Mouse (Mus musculus): Measurements from ENCODE around the gene Iscu.
"Not testable (repeated sequence)": the region's sequence is repeated elsewhere in the genome, so short reads cannot be mapped to it uniquely, and the experiment has no call there.

The Iscu gene

DNA sequence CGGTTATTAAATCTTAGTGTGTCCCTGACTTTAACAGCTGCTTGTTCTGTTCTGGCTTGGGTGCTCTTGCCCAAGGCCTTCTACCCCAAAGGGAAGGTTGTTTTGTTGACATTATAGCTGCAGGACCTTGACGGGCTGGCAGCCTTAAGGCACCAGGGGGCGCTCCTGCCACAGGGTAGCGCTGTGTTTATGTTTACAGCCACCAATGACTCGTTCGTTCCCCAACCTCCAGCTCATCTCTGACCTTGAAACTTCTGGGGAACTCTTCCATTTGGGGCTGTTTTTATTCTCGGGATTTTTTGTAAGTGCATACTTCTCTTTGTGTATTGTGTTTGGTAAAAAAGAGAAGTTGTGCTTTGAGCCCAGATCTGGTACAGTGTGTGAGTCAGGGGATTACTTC lies 1.1 kb downstream of the Iscu start:
- peaks cover 6% of the 10 kb centered on the region for H3K36me3 ChIP-seq (ENCODE audit: control insufficient read depth, insufficient read depth, low read length, poor library complexity, severe bottlenecking)
- no peaks in the 10 kb centered on the region for H3K27me3 ChIP-seq (ENCODE audit: control insufficient read depth, insufficient read depth, low read length, poor library complexity, severe bottlenecking)
- DNase-seq (ENCODE audit: low read depth, low spot score) = peak; percentile 93

DNA sequence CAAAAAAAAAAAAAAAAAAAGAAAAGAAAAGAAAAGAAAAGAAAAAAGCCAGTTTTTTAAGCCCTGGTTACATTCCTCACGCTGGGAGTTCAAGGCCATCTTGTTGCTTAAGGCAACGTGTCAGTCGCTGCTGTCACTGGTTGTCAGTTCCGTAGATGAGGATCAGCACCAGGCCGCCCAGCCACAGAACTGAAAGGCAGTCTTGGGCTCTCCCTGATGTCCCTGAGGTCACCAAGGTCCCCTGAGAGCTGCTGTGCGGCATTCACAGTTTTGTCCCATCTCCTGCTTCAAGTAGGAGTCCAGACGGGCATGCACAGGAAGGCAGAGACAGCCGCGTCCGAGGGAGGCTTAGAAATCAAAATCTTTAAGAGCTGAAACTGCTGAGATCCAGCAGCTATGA lies 3.0 kb downstream of the Iscu start:
- DNase-seq (ENCODE audit: low read depth, low spot score) = peak; percentile 11
- H3K27me3 ChIP-seq (ENCODE audit: control insufficient read depth, insufficient read depth, low read length, poor library complexity, severe bottlenecking) = no peaks in the 10 kb centered on the region
- peaks cover 6% of the 10 kb centered on the region for H3K36me3 ChIP-seq (ENCODE audit: control insufficient read depth, insufficient read depth, low read length, poor library complexity, severe bottlenecking)

DNA sequence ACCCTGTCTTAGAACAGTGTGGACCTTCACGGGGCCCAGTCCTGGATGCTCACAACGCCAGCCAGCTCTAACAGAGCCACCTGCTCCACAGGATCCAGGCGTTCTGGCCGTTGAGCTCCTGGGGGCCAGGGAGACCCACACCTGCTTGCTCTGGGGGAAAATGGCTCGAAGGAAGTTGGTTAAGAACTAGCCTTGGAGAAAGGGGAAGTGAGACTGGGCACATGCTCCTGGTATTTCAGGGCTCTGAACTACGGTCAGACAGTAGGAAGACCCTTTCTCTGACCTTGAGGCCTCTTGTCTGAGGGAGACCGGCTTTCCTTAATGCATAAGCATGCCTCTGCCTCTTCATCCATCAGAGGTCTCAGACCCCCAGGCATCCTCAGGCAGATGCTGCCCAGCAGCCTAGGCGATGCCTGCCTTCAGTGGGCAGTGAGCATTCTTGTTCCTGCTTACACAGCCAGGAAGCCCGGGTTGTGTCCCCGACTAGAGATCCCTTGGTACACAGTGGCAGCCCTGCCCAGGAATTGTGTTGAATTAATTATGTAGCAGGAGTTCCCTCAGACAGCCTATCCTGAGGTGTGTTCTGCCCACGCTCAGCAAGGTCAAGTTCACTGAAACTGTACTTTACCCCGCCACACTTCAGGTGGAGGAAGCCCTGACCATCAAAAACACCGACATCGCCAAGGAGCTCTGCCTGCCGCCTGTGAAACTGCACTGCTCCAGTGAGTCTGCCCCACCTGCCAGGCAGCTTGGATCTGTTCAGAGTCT lies 3.8 kb downstream of the Iscu start:
- H3K36me3 ChIP-seq (ENCODE audit: control insufficient read depth, insufficient read depth, low read length, poor library complexity, severe bottlenecking) = peaks cover 6% of the 10 kb centered on the region
- DNase-seq (ENCODE audit: low read depth, low spot score) = peak; percentile 59
- H3K27me3 ChIP-seq (ENCODE audit: control insufficient read depth, insufficient read depth, low read length, poor library complexity, severe bottlenecking) = no peaks in the 10 kb centered on the region

DNA sequence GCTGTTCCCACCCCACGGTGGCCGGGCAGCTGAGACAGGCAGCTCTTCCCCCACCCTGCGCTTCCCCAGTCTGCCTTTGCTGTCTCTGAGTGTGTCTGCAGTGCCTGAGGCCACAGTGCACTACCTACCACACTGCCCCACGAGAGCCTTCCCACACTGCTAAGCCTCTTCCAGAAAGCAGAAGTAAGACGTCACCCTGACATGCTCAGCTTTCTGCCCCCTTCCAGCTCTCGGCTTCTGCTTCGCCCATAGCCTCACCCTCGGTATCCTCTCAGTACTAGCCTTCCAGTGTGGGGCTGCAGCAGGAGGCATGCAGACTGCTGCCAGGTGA lies 4.3 kb downstream of the Iscu start:
- Histone ChIP-seq H3K36me3 (ENCODE audit: control insufficient read depth, insufficient read depth, low read length, poor library complexity, severe bottlenecking) (peaks cover 6% of the 10 kb centered on the region), H3K27me3 (ENCODE audit: control insufficient read depth, insufficient read depth, low read length, poor library complexity, severe bottlenecking) (no peaks in the 10 kb centered on the region)
- DNase-seq (ENCODE audit: low read depth, low spot score) = peak; percentile 87

DNA sequence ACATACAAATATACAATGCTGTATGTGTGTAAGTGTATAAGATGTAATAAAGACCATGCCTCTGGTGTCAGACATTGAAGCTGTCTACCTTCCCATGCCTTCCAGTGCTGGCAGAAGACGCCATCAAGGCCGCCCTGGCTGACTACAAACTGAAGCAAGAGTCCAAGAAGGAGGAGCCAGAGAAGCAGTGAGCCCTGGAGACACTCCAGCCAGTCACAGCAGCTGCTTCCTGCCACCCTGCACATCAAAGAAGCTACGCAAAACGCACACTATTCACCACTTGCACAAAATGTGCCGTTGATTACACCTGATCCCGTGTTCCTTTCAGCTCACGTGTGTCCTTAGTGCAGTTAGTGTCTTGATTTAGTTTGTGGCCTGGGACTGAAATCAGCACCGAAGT lies 5.2 kb downstream of the Iscu start:
- DNase-seq (ENCODE audit: low read depth, low spot score) = peak; percentile 33

DNA sequence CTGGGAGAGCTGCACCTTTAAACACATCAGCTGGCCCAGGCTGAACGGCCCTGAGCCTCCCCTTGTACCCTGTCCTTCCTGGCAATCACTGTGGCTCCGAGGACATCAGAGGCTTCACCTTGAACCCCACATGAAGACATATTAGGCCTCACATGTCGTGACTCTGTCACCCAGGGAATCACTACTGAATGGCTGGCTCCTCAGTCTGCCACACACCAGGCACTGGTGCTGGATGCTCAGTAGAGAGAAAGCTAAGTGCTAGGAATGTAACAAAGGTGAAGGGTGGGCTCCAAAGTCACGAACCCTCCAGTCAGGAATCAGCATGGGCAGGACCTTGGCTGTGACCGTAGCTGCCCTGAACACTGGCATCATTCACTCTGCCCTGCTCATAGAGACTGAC lies 7.0 kb downstream of the Iscu start:
- no peak for DNase-seq (ENCODE audit: low read depth, low spot score)
- peaks cover 3% of the 10 kb centered on the region; the same call in 1 of the 2 replicates for H3K36me3 ChIP-seq (ENCODE audit: control insufficient read depth, insufficient read depth, low read length, poor library complexity, severe bottlenecking)
- H3K27me3 ChIP-seq (ENCODE audit: control insufficient read depth, insufficient read depth, low read length, poor library complexity, severe bottlenecking) = no peaks in the 10 kb centered on the region

More for the DNA sequence above, 5.2 kb downstream of the Iscu start:
- not testable (repeated sequence) for H3K27me3 ChIP-seq (ENCODE audit: control insufficient read depth, insufficient read depth, low read length, poor library complexity, severe bottlenecking); H3K36me3 ChIP-seq (ENCODE audit: control insufficient read depth, insufficient read depth, low read length, poor library complexity, severe bottlenecking)

DNA sequence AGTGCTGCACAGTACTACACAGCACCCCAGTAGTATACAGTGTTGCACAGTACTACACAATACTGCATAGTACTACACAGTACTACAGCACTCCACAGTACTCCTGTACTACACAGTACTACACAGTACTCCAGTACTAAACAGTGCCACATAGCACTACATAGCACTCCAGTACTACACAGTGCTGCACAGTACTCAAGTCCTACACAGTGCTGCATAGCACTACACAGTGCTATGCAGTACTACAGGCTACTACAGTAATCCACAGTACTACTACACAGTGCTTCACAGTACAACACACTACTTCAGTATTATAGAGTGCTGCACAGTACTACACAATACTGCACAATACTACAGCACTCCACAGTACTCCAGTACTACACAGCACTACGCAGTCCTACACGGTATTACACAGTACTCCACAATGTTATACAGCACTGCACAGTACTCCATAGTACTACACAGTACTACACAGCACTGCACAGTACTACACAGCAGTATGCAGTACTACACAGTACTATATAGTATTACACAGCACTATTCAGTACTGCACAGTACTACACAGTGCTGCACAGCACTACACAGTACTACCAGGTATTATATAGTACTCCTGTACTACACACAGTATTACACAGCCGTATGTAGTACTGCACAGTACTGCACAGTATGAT lies 7.7 kb downstream of the Iscu start:
- Histone ChIP-seq H3K36me3 (ENCODE audit: control insufficient read depth, insufficient read depth, low read length, poor library complexity, severe bottlenecking) (no peaks in the 10 kb centered on the region), H3K27me3 (ENCODE audit: control insufficient read depth, insufficient read depth, low read length, poor library complexity, severe bottlenecking) (no peaks in the 10 kb centered on the region)
- no peak for DNase-seq (ENCODE audit: low read depth, low spot score)

DNA sequence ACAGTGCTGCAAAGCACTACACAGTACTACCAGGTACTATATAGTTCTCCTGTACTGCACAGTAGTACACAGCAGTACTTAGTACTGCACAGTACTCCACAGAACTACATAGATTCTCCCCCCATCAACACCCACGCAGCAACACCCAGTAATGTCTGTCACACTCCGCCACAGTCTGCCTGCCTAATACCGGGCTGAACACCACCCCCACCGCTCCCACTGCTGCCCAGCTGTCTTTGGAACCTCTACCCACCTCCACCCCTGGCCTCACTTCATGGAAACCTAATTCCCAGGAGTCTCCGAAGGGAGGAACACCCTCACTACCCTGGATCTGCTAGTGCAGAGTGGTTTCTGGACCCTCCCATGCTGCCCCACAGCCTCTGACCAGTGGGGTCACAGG lies 8.2 kb downstream of the Iscu start:
- H3K27me3 ChIP-seq (ENCODE audit: control insufficient read depth, insufficient read depth, low read length, poor library complexity, severe bottlenecking) = no peaks in the 10 kb centered on the region
- no peak for DNase-seq (ENCODE audit: low read depth, low spot score)
- H3K36me3 ChIP-seq (ENCODE audit: control insufficient read depth, insufficient read depth, low read length, poor library complexity, severe bottlenecking) = no peaks in the 10 kb centered on the region

DNA sequence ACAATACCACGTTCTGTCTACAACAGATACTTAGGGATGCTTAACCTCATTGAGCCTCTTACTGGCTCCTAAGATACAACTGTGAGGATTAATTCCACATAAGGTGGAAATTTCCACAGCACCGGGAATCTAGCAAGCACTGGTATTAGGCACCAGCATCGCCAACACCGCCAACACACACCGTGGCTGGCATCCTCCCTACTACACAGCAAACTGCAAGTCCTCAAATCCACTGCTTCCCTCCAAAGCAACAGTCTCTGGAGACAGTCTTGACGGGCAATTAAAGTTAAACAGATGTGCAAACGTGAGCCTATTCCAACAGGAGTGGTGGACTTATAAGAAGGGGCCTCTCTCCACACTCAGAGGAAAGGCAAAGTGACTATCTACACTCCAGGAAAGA lies 8.7 kb downstream of the Iscu start:
- DNase-seq (ENCODE audit: low read depth, low spot score) = no peak
- Histone ChIP-seq H3K36me3 (ENCODE audit: control insufficient read depth, insufficient read depth, low read length, poor library complexity, severe bottlenecking) (no peaks in the 10 kb centered on the region), H3K27me3 (ENCODE audit: control insufficient read depth, insufficient read depth, low read length, poor library complexity, severe bottlenecking) (no peaks in the 10 kb centered on the region)

DNA sequence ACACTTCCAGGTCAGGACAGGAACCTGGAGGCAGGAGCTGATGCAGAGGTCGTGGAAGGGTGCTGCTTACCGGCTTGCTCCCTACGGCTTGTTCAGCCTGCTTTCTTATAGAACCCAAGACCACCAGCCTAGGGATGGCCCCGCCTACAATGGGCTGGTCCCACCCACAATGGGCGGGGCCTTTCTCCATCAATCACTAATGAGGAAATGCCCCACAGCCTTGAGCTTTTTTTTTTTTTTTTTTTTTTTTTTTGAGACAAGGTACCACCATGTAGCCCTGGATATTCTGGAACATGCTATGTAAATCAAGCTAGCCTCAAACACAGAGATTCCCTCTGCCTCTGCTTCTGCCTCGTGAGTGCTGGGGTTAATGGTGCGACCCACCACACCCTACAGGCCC lies 9.3 kb downstream of the Iscu start:
- H3K27me3 ChIP-seq (ENCODE audit: control insufficient read depth, insufficient read depth, low read length, poor library complexity, severe bottlenecking) = no peaks in the 10 kb centered on the region
- DNase-seq (ENCODE audit: low read depth, low spot score) = no peak
- H3K36me3 ChIP-seq (ENCODE audit: control insufficient read depth, insufficient read depth, low read length, poor library complexity, severe bottlenecking) = no peaks in the 10 kb centered on the region

DNA sequence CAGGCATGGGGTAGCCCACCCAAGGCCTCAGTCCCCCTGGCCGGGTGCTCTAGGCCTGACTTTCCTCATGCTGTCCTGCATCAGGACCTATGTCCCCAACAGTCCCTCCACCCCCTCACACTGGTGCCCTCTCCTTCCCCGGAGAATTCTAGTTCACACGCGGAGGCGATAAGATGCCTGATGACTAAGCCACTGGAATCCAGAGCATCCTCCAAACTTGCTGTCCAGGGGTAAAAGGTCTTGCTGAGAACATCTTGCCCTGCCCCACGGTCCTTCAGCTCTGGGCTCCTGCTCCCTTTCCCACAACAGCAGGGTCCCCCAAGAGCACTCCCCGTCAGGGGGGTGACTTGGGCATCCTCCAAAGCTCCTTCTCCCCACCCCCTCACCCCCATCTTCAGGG lies 10.1 kb downstream of the Iscu start:
- Histone ChIP-seq H3K27me3 (ENCODE audit: control insufficient read depth, insufficient read depth, low read length, poor library complexity, severe bottlenecking) (no peaks in the 10 kb centered on the region), H3K36me3 (ENCODE audit: control insufficient read depth, insufficient read depth, low read length, poor library complexity, severe bottlenecking) (no peaks in the 10 kb centered on the region)
- DNase-seq (ENCODE audit: low read depth, low spot score) = no peak

DNA sequence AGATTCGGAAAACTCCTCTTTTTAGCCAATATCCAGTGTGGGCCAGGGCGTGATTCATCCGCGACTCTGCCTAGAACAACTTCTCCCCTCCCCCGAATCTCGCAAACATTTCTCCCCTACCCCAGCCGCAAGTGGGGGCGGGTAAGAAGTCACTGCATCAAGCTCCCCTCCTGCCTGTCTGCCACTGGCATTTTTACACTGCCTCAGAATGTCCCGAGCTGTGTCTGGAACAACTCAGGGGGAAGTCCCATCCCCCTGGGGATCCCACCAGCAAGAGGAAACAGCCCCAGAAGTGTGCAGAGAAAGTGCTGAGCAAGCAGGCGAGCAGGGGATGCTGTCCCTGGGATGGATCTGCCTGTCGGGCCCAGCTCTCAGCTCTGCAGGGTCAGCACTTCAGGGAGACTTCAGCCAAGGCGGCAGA lies 11.0 kb downstream of the Iscu start:
- no peaks in the 10 kb centered on the region for H3K27me3 ChIP-seq (ENCODE audit: control insufficient read depth, insufficient read depth, low read length, poor library complexity, severe bottlenecking)
- peak; percentile 68 for DNase-seq (ENCODE audit: low read depth, low spot score)
- no peaks in the 10 kb centered on the region for H3K36me3 ChIP-seq (ENCODE audit: control insufficient read depth, insufficient read depth, low read length, poor library complexity, severe bottlenecking)

DNA sequence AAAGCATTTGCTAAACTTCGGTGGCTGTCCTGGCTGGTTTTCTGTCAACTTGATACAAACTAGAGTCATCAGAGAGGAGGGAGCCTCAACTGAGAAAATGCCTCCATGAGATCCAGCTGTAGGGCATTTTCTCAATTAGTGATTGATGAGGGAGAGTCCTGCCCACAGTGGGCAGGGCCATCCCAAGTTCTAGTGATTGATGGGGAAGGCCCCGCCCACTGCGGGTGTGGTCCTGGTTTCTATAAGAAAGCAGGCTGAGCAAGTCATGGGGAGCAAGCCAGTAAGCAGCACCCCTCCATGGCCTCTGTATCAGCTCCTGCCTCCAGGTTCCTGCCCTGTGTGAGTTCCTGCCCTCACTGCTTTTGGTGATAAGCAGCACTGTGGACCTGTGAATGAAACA lies 11.6 kb downstream of the Iscu start:
- H3K36me3 ChIP-seq (ENCODE audit: control insufficient read depth, insufficient read depth, low read length, poor library complexity, severe bottlenecking); H3K27me3 ChIP-seq (ENCODE audit: control insufficient read depth, insufficient read depth, low read length, poor library complexity, severe bottlenecking); DNase-seq (ENCODE audit: low read depth, low spot score): not testable (repeated sequence)

DNA sequence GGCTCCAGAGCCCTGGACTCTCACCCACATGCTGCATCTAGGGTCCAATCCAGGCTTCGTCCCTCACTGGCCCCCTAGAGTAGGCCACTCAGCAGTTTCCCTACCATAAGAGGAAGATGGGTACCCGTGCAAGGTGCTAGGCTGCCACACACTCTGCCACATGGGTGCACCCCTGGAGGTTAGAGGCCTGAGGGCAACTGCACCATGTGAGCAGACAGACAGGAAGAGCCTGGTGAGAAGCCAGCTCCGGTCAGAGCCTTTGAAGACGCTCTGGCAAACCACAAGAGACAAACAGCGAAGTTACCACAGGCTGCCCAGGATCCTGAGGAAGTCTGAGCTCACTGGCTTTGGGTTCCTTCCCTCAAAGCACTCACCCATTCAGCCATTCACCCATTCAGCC lies 14.4 kb downstream of the Iscu start:
- H3K36me3 ChIP-seq (ENCODE audit: control insufficient read depth, insufficient read depth, low read length, poor library complexity, severe bottlenecking) = no peaks in the 10 kb centered on the region
- H3K27me3 ChIP-seq (ENCODE audit: control insufficient read depth, insufficient read depth, low read length, poor library complexity, severe bottlenecking) = no peaks in the 10 kb centered on the region
- DNase-seq (ENCODE audit: low read depth, low spot score) = peak; percentile 15

DNA sequence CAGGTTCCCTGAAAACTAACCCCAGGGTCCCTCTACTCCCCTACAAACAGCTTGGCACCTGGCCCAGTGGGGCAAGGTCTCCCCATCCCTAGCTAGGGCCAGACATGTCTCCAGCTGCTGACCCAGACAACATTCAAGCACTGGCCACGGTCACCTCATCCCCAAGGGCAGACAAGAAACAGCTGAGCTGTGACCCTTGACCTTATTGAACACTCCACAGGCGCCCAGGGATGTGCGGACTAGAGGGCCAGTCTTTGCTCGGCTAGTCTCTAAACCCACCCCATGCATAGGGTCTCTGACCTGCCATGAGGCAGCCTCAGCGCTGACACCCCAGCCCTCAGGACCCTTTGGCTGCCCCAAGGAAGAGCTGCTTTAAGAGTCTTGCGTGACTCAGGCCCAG lies 16.1 kb downstream of the Iscu start:
- H3K36me3 ChIP-seq (ENCODE audit: control insufficient read depth, insufficient read depth, low read length, poor library complexity, severe bottlenecking) = no peaks in the 10 kb centered on the region
- H3K27me3 ChIP-seq (ENCODE audit: control insufficient read depth, insufficient read depth, low read length, poor library complexity, severe bottlenecking) = no peaks in the 10 kb centered on the region
- no peak for DNase-seq (ENCODE audit: low read depth, low spot score)
